Mouse (Mus musculus) brain, embryonic 14.5 days (tissue): ENCODE data around the gene Jaml.

Experiments
- CTCF ChIP-seq: fragments of 200-500 bp; IDR thresholded peaks from 2 replicates; pipeline ENCODE4 v1.5.1; 2012; ENCODE audit warnings: inconsistent platforms, mild to moderate bottlenecking, moderate library complexity, borderline replicate concordance; ENCODE audit not compliant: insufficient read depth, insufficient read length; ENCODE audit errors: extremely low read depth
- POLR2A ChIP-seq: fragments of 200-500 bp; IDR thresholded peaks from 2 replicates; pipeline ENCODE4 v1.6.1; 2012; ENCODE audit warnings: mild to moderate bottlenecking, inconsistent platforms, borderline replicate concordance; ENCODE audit not compliant: poor library complexity, insufficient read depth, insufficient read length, severe bottlenecking; ENCODE audit errors: extremely low read depth

DNA sequence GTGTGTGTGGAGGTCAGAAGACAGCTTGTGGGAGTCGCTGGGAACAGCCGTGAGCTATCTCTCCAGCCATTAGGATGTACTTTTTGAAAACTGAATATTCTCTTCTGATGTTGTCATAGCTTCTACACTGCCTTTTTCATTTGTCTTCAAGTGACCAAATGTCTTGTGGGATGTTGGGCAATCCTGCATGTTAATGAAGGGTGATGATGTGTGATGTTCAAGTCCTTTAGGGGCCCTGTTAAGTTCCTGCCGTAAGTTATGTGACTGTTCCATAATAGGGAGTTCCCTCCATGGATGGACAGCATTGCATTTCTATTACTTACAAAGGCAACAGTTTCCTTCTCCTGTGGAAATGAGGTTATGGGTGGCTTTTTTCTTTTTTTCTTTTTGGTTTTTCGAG is 12.2 kb upstream of the Jaml start:
- no peak for TF ChIP-seq POLR2A
- no peak for TF ChIP-seq CTCF
